Mouse (Mus musculus) intestine, postnatal 0 days (tissue): ENCODE results near the gene Lpar3. TPM values are rescaled to one million over a fixed set of nuclear protein-coding genes. Genes with fewer than 3 reads are reported as not detected.

Source experiments
- ATAC-seq: fragments of 200-750 bp; cut with Nextera tagmentation; 2 replicates; pipeline ENCODE4 v1.8.0; 2017; ENCODE audit warnings: mild to moderate bottlenecking, moderate TSS enrichment, moderate library complexity
- H3K27ac ChIP-seq: fragments of 300-500 bp; sonication (generic); 2 replicates; pipeline ENCODE4 v1.5.1; 2014; ENCODE audit warnings: mild to moderate bottlenecking, low read depth, low read length, moderate library complexity
- H3K27me3 ChIP-seq: fragments of 300-500 bp; sonication (generic); replicated peaks from 2 replicates; pipeline ENCODE4 v1.6.1; 2014; ENCODE audit warnings: low read length, mixed read lengths; ENCODE audit not compliant: control insufficient read depth, insufficient read depth
- H3K36me3 ChIP-seq: fragments of 300-500 bp; sonication (generic); 2 replicates; pipeline ENCODE4 v1.6.1; 2014; ENCODE audit warnings: mild to moderate bottlenecking, moderate library complexity; ENCODE audit not compliant: control insufficient read depth, insufficient read depth
- H3K4me1 ChIP-seq: fragments of 300-500 bp; sonication (generic); replicated peaks from 2 replicates; pipeline ENCODE4 v1.6.1; 2014; ENCODE audit warnings: antibody characterized with exemption, low read length, mixed read lengths; ENCODE audit not compliant: control insufficient read depth, insufficient read depth
- H3K4me2 ChIP-seq: fragments of 300-500 bp; sonication (generic); replicated peaks from 2 replicates; pipeline ENCODE4 v1.6.1; 2014; ENCODE audit warnings: low read depth, mild to moderate bottlenecking, moderate library complexity
- H3K4me3 ChIP-seq: fragments of 300-500 bp; sonication (generic); 2 replicates; pipeline ENCODE4 v1.5.1; 2014; ENCODE audit warnings: low read depth, low read length
- H3K9ac ChIP-seq: fragments of 300-500 bp; sonication (generic); 2 replicates; pipeline ENCODE4 v1.6.1; 2014; ENCODE audit warnings: mild to moderate bottlenecking, low read depth, low read length
- H3K9me3 ChIP-seq: fragments of 300-500 bp; sonication (generic); 2 replicates; pipeline ENCODE4 v1.6.1; 2016; ENCODE audit warnings: mixed run types; ENCODE audit not compliant: control insufficient read depth
- CTCF ChIP-seq: sonication (generic); IDR thresholded peaks from 2 replicates; pipeline ENCODE4 v1.5.1; 2016; ENCODE audit warnings: low read depth, mild to moderate bottlenecking, control low read depth, antibody characterized with exemption, moderate library complexity
- WGBS: fragments of 180-500 bp; shearing (Covaris S2); extraction: QIAGEN DNeasy Blood & Tissue Kit; methylation state at CpG from one replicate; pipeline ENCODE4 v1.1.7; 2014; 5-methylcytosine and 5-hydroxymethylcytosine counted together
- polyA plus RNA-seq: library from polyadenylated mRNA; unstranded; fragments of >200 nt; fragmentation: Nextera tagmentation; extraction: Ambion mirVana; gene quantifications from 2 replicates; pipeline ENCODE4 v1.2.1, GENCODE M21; 2015

The Lpar3 gene
- polyA plus RNA-seq, 1 experiment from 2014 or later, result 10.7 TPM

DNA sequence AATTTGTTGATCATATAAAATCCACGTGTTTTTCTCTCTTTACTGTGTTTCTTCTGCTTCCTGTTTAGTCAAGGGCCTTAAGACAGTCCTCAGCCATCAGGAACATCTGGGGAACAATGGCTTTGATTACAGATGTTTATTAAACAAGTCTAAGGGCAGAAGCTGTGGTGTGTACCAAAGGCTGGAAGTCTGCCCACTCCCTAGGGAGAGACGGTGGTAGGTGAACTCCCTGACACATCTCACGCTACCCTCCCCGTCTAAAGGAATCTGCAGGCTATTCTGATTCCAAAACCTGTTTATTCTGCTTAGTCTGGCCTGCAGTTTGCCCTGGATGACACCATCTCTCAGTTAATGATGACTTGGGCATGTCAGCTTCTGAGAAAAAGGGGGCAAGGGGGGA, 13.0 kb downstream of the Lpar3 start:
- H3K36me3 ChIP-seq, result no peaks in the 10 kb centered on the region
- TF ChIP-seq CTCF, result no peak
- H3K9me3 ChIP-seq, result no peaks in the 10 kb centered on the region
- WGBS, result 48% methylated on average over 4 of the region's 4 CpGs
- no peaks in the 10 kb centered on the region for H3K27me3 ChIP-seq
- no peak overlapping the region for H3K4me3 ChIP-seq
- H3K27ac ChIP-seq, result no peak overlapping the region
- no peak overlapping the region for H3K4me2 ChIP-seq
- no peak overlapping the region for H3K9ac ChIP-seq
- no peaks in the 10 kb centered on the region for H3K4me1 ChIP-seq
- ATAC-seq, result no peak

DNA sequence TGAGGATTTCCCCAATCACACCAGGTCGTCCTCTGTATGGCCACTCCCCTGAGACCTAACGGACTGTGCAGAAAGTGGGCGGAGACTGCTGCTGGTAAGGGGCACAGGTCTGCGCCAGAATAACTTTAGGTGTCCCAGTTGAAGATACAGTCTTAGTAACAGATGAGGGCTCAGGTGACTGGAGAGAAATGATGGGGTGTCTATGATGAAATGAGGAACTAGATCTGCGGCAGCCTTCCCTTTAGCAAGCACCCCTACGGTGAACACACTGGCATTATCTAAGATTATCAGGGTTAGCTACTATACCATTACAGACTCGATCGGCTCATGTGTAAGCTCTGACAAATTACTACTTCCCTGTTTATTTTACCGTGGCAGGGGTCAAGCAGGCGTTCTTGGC, 13.8 kb downstream of the Lpar3 start:
- WGBS, result 40% methylated on average over 10 of the region's 10 CpGs
- Histone ChIP-seq H3K4me3 (no peak overlapping the region), H3K27ac (no peak overlapping the region), H3K9ac (no peak overlapping the region), H3K9me3 (no peaks in the 10 kb centered on the region), H3K4me2 (no peak overlapping the region), H3K36me3 (no peaks in the 10 kb centered on the region), H3K27me3 (no peaks in the 10 kb centered on the region), H3K4me1 (no peaks in the 10 kb centered on the region)
- ATAC-seq, result no peak
- no peak for TF ChIP-seq CTCF

DNA sequence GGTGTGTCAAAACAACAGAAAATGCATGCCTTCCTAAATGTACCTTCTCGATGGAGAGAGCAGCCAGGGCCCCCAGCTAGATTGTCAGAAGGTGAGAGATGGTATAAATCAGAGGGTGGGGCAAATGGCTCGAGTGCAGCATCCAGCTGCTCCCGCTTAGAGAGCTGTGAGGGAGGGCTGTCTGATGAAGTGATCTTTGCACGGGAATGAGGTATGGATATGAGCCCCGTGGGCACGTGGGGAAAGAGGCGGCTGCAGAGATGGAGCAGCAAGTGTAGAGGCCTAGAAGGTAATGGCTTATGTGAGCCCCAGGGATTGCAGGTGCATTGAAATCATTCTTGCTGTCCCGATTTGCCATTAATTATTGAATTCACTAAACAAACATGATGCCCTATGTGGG, 15.5 kb downstream of the Lpar3 start:
- 44% methylated on average over 8 of the region's 8 CpGs for WGBS

DNA sequence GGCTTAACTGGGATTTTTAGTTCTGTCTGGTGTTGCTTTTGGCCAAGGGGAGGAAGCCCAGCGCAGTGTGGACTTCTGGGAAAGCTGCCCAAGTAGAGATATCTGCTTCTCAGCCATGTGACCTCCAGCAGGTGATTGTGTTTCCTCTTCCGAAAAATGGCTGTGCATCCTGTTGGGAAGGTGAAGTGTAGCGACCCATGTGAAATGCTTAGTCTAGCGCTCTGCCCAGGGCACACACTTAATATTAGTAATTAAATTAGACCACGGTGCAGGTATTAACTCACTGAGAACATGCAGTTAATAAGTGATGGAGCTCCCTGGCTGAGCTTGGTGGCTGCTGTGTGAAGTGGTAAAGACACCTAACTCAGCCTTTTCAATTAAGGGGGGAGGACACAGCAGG, 16.9 kb downstream of the Lpar3 start:
- WGBS, result 86% methylated on average over 5 of the region's 5 CpGs
- no peak overlapping the region for H3K4me3 ChIP-seq
- H3K9ac ChIP-seq, result no peak overlapping the region
- no peak overlapping the region for H3K4me2 ChIP-seq
- H3K27ac ChIP-seq, result no peak overlapping the region
- no peaks in the 10 kb centered on the region for H3K36me3 ChIP-seq
- H3K4me1 ChIP-seq, result no peaks in the 10 kb centered on the region
- ATAC-seq, result no peak
- no peak for TF ChIP-seq CTCF
- no peaks in the 10 kb centered on the region for H3K9me3 ChIP-seq
- no peaks in the 10 kb centered on the region for H3K27me3 ChIP-seq

More for the DNA sequence above, 15.5 kb downstream of the Lpar3 start:
- no peak for TF ChIP-seq CTCF
- H3K36me3 ChIP-seq, result no peaks in the 10 kb centered on the region
- 0 out of 2 replicates have a peak, but pooled peaks have one; percentile 25 for ATAC-seq
- H3K27me3 ChIP-seq, result no peaks in the 10 kb centered on the region
- no peak overlapping the region for H3K4me3 ChIP-seq
- H3K27ac ChIP-seq, result no peak overlapping the region
- no peak overlapping the region for H3K4me2 ChIP-seq
- H3K4me1 ChIP-seq, result no peaks in the 10 kb centered on the region
- H3K9me3 ChIP-seq, result no peaks in the 10 kb centered on the region
- no peak overlapping the region for H3K9ac ChIP-seq

DNA sequence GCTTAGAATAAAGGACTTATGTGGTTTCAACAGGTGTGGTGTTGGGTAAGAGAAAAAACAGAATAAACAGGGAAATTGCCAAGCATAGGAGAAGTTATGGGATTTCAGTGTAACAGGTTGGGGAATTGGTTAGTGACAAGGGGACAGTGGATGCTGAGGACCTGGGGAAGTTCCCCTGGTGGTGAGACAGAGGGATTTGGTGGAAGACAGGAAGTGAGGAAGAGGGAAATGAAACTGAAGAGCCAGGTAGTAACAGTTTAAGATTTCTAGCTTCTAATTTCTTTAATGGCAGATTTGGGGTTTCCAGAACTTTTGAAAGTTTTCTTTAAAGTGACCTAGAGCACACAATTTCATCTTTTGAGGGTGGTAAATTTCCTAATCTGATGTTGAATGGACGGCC, 23.9 kb downstream of the Lpar3 start:
- Histone ChIP-seq H3K9ac (no peak overlapping the region), H3K27ac (no peak overlapping the region), H3K9me3 (no peaks in the 10 kb centered on the region), H3K36me3 (no peaks in the 10 kb centered on the region), H3K27me3 (no peaks in the 10 kb centered on the region), H3K4me1 (no peaks in the 10 kb centered on the region), H3K4me2 (no peak overlapping the region), H3K4me3 (no peak overlapping the region)
- ATAC-seq, result no peak
- WGBS, result 86% methylated on average over 1 of the region's 1 CpGs
- no peak for TF ChIP-seq CTCF

DNA sequence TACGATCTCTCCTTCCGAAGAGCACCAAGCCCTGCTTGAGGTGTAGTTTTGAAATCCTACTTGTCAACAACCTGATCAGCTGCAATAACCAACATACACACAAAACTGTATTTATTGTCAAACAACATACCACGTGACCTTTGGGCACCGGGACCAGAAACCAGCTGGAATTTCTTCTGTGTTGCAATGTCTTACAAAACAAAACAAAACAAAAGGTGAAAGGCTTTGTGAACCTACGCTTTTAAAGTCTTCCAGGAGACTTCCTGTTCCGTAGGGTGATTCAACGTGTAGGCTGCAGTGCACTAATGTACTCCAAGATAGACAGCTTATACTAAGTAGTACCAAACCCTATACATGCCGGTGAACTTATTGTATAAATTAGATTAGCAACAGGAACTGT, 25.8 kb downstream of the Lpar3 start:
- 70% methylated on average over 8 of the region's 8 CpGs for WGBS
- no peaks in the 10 kb centered on the region for H3K4me1 ChIP-seq
- no peak overlapping the region for H3K27ac ChIP-seq
- H3K9ac ChIP-seq, result no peak overlapping the region
- H3K4me3 ChIP-seq, result no peak overlapping the region
- no peaks in the 10 kb centered on the region for H3K9me3 ChIP-seq
- H3K4me2 ChIP-seq, result no peak overlapping the region
- TF ChIP-seq CTCF, result no peak
- H3K36me3 ChIP-seq, result no peaks in the 10 kb centered on the region
- H3K27me3 ChIP-seq, result no peaks in the 10 kb centered on the region
- no peak for ATAC-seq

DNA sequence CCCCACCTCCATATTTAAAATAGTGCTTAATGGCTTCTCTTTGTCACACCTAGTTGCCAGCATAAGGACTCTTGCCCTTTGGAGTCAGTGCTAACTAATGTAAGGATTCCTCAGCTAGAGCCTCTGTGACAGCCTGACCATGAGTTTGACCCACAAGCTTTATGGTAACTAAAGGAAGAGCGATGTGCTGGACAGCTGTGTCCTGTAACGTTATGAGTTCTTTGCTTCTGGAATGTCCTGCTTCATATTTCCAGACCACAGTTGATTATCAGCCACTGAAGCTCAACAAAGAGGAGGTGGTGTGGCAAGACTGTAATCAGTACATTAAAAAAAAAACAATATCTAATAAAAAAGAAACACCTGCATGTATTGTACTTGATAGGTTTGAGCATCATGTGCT, 26.2 kb downstream of the Lpar3 start:
- H3K9me3 ChIP-seq, result no peaks in the 10 kb centered on the region
- H3K4me1 ChIP-seq, result no peaks in the 10 kb centered on the region
- H3K27me3 ChIP-seq, result no peaks in the 10 kb centered on the region
- TF ChIP-seq CTCF, result no peak
- no peak overlapping the region for H3K4me2 ChIP-seq
- no peaks in the 10 kb centered on the region for H3K36me3 ChIP-seq
- no peak overlapping the region for H3K27ac ChIP-seq
- H3K4me3 ChIP-seq, result no peak overlapping the region
- no peak overlapping the region for H3K9ac ChIP-seq
- ATAC-seq, result no peak
- WGBS, result 61% methylated on average over 2 of the region's 2 CpGs
